Mouse (Mus musculus): ENCODE results near the gene Spopl.

DNA sequence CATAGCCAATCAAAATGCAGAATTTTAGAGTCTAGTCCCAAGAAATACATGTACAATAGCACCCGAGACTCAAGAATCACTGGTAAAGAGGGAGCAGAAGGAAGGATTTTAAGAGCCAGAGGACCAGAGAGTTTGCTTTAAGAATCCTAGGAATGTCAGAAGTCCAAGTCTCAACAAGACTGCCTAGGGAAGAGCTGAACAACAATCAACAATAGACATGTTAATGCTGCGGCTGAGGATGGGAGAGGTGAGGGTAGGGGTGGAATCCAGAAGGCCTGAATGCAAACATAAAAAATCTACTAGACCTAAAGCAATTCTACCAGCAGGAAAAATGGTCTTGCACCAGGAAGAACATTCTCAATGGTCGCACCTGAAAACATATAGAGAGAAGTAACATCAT, 66.8 kb downstream of the Spopl start:
- TF ChIP-seq CTCF (IDR thresholded peaks at IDR 0.05; ENCODE audit: low read depth) (no peak), EP300 (IDR thresholded peaks at IDR 0.05; ENCODE audit: low read depth) (no peak)
